Mouse (Mus musculus): ENCODE measurements at regions not wholly inside any gene's neighbourhood (a gene's known extent, or its start where the extent isn't known, plus 50 kb on each side); places are given as distances from the start of the nearest gene placed in this dataset.

DNA sequence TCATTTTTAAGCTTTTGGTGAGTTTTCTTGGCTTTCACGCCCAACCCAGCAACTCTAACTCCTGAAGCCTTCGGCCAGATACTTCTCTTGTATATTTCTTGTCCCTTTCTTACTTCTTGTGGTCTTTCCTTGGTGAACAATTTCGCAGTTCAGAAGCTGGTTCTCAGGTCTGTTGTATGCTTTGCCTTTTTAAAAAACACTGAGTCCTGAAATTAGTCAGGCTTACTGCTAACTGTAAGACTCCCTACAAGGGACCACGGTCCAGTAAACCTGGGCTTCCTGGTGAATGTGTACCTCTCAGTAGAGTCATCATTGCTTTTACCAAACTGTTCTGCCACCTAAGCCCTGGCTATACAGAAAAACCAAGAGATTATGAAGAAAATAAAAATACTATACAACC lies 81.3 kb upstream of the Olig3 start:
- H3K4me1 ChIP-seq (ENCODE audit: control insufficient read depth, insufficient read depth, low read length): no peaks in the 10 kb centered on the region
- no peak for ATAC-seq (ENCODE audit: insufficient number of reproducible peaks, insufficient read depth, low FRiP score, low read depth)
- H3K9ac ChIP-seq (replicated peaks; ENCODE audit: low read depth, low read length): no peak overlapping the region
- H3K27me3 ChIP-seq (ENCODE audit: control insufficient read depth, insufficient read depth, low read length): no peaks in the 10 kb centered on the region
- H3K27ac ChIP-seq (ENCODE audit: low read length): no peak overlapping the region
- H3K4me2 ChIP-seq (replicated peaks; ENCODE audit: low read depth, low read length): no peak overlapping the region
- H3K36me3 ChIP-seq (ENCODE audit: control insufficient read depth, insufficient read depth, low read length): no peaks in the 10 kb centered on the region
- no peak overlapping the region for H3K4me3 ChIP-seq (ENCODE audit: low read depth, low read length)
- 91% methylated on average over 4 of the region's 4 CpGs for WGBS
- no peaks in the 10 kb centered on the region for H3K9me3 ChIP-seq (ENCODE audit: control insufficient read depth, low read depth, low read length)

DNA sequence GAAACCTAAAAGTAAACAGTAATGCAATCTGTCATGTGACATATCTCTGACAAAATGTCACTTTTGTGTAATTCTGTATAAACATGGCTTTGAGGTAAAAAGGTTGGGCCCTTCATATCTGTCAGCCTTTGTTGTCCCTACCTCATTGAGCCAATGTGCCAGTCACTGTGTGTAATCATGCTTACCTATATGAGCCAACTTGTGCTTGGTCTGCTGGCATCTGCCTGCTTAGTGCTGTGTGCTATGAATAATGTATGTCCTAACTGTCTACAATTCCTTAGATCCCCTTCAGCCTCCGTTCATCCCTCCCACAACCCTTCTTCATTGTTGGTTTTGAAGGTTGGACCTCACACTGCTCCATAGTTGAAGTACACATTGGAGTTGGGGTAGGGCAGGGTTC lies 86.9 kb upstream of the Olig3 start:
- H3K36me3 ChIP-seq (ENCODE audit: control insufficient read depth, insufficient read depth, low read length): no peaks in the 10 kb centered on the region
- 73% methylated on average over 1 of the region's 1 CpGs for WGBS
- ATAC-seq (ENCODE audit: insufficient number of reproducible peaks, insufficient read depth, low FRiP score, low read depth): no peak
- H3K27me3 ChIP-seq (ENCODE audit: control insufficient read depth, insufficient read depth, low read length): no peaks in the 10 kb centered on the region
- no peaks in the 10 kb centered on the region for H3K9me3 ChIP-seq (ENCODE audit: control insufficient read depth, low read depth, low read length)
- no peak overlapping the region for H3K27ac ChIP-seq (ENCODE audit: low read length)
- H3K4me3 ChIP-seq (ENCODE audit: low read depth, low read length): no peak overlapping the region
- no peak overlapping the region for H3K4me2 ChIP-seq (replicated peaks; ENCODE audit: low read depth, low read length)
- no peaks in the 10 kb centered on the region for H3K4me1 ChIP-seq (ENCODE audit: control insufficient read depth, insufficient read depth, low read length)
- H3K9ac ChIP-seq (replicated peaks; ENCODE audit: low read depth, low read length): no peak overlapping the region

DNA sequence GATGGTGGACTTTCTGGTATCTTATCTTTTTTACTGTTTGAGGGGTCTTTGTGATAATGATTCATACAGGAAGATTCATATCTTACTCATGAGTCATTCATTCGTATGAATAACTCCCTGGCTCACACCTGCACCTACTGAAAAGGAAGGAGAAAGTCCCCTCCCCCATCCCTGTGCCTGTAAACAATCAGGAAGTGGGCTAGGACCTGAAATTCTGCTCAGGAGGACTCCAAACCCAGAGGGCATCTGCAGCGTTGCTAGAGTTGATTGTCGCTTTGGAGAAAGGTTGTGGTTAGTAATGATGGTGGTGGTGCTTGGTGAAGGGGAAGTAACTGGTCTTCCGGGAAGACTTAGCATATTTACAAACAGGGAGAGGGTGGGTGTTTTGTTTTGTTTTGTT lies 88.3 kb upstream of the Olig3 start:
- Histone ChIP-seq H3K4me3 (ENCODE audit: low read depth, low read length) (no peak overlapping the region), H3K9ac (replicated peaks; ENCODE audit: low read depth, low read length) (no peak overlapping the region), H3K27me3 (ENCODE audit: control insufficient read depth, insufficient read depth, low read length) (no peaks in the 10 kb centered on the region), H3K4me2 (replicated peaks; ENCODE audit: low read depth, low read length) (no peak overlapping the region), H3K36me3 (ENCODE audit: control insufficient read depth, insufficient read depth, low read length) (no peaks in the 10 kb centered on the region), H3K9me3 (ENCODE audit: control insufficient read depth, low read depth, low read length) (no peaks in the 10 kb centered on the region), H3K4me1 (ENCODE audit: control insufficient read depth, insufficient read depth, low read length) (no peaks in the 10 kb centered on the region), H3K27ac (ENCODE audit: low read length) (no peak overlapping the region)
- no peak for ATAC-seq (ENCODE audit: insufficient number of reproducible peaks, insufficient read depth, low FRiP score, low read depth)
- 67% methylated on average over 4 of the region's 4 CpGs for WGBS

DNA sequence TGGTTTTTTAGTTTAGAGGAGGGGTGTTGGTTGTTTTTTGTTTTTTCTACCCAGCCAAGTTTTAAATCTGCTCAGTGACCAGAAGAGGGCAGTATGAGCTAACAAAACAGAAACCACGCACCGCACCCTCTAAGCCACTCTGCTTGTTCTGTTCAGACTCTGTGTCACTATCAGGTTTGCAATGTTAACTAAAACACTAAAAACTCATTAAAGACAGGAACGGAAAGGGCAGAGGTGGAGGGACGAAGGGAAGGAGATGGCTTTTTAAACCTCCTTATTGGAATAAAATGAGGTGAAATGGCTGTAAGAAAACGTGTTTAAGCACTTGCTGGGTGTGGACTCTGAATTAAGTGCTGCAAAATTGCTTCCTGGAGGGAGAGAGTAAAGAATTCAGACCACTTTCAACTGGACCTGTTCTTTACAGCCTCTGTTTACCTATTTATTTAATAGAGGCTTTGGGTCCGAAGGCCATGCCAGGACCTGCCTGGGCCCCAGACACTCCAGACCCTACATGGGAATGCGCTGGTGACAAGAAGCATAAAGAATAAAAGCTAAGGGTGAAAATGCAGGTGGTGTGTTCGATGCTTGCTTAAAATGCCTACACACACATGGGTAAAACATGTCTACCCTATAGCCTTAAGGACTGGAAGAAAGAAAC lies 116.1 kb upstream of the Olig3 start:
- no peak overlapping the region for H3K27ac ChIP-seq (ENCODE audit: low read length)
- H3K36me3 ChIP-seq (ENCODE audit: control insufficient read depth, insufficient read depth, low read length): no peaks in the 10 kb centered on the region
- no peaks in the 10 kb centered on the region for H3K4me1 ChIP-seq (ENCODE audit: control insufficient read depth, insufficient read depth, low read length)
- H3K4me3 ChIP-seq (ENCODE audit: low read depth, low read length): no peak overlapping the region
- ATAC-seq (ENCODE audit: insufficient number of reproducible peaks, insufficient read depth, low FRiP score, low read depth): no peak
- 31% methylated on average over 8 of the region's 8 CpGs for WGBS
- H3K9ac ChIP-seq (replicated peaks; ENCODE audit: low read depth, low read length): no peak overlapping the region
- H3K4me2 ChIP-seq (replicated peaks; ENCODE audit: low read depth, low read length): no peak overlapping the region
- H3K9me3 ChIP-seq (ENCODE audit: control insufficient read depth, low read depth, low read length): no peaks in the 10 kb centered on the region
- H3K27me3 ChIP-seq (ENCODE audit: control insufficient read depth, insufficient read depth, low read length): no peaks in the 10 kb centered on the region

DNA sequence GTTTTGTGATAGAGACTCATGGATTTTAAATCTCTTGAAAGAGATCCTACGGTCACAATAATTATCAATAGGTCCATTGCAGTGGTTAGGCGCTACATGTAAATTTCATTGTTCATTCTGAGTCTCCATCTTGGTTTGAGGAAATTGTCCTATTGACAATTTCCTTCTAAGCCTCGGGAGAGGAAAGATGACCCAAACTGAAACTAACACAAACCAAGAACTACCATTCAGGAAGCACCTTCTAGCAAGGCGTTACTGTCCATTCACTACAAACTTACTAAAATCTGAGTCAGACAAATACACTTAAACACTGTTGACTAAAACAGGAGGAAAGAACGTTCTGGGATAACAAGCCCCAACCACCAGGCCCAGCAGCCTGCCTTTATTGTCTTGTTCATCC lies 140.1 kb upstream of the Olig3 start:
- no peaks in the 10 kb centered on the region for H3K9me3 ChIP-seq (ENCODE audit: control insufficient read depth, low read depth, low read length)
- no peak overlapping the region for H3K4me2 ChIP-seq (replicated peaks; ENCODE audit: low read depth, low read length)
- H3K4me1 ChIP-seq (ENCODE audit: control insufficient read depth, insufficient read depth, low read length): no peaks in the 10 kb centered on the region
- no peak overlapping the region for H3K27ac ChIP-seq (ENCODE audit: low read length)
- no peak overlapping the region for H3K9ac ChIP-seq (replicated peaks; ENCODE audit: low read depth, low read length)
- H3K4me3 ChIP-seq (ENCODE audit: low read depth, low read length): no peak overlapping the region
- no peaks in the 10 kb centered on the region for H3K27me3 ChIP-seq (ENCODE audit: control insufficient read depth, insufficient read depth, low read length)
- ATAC-seq (ENCODE audit: insufficient number of reproducible peaks, insufficient read depth, low FRiP score, low read depth): no peak
- WGBS: 83% methylated on average over 5 of the region's 5 CpGs
- no peaks in the 10 kb centered on the region for H3K36me3 ChIP-seq (ENCODE audit: control insufficient read depth, insufficient read depth, low read length)

DNA sequence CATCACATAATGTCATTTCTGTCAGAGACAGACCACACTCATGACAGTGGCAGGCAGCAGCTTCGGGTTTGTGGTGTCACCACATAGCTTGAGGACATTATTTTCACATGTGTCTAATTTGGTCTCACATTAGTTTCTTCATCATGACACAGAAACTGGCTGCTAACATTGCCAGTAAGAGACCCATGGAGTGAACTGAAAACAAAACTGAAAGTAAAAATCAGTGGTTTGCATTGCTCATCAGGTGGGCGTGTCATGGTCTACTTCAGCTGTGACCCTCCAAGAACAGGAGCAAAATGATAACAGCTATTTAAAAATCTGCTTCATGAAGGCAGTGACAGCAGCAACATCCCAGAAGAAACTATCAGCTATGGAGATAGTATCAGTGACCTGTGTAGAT lies 146.6 kb upstream of the Olig3 start:
- H3K4me1 ChIP-seq (ENCODE audit: control insufficient read depth, insufficient read depth, low read length): no peaks in the 10 kb centered on the region
- 88% methylated on average over 2 of the region's 2 CpGs for WGBS
- no peak for ATAC-seq (ENCODE audit: insufficient number of reproducible peaks, insufficient read depth, low FRiP score, low read depth)
- H3K36me3 ChIP-seq (ENCODE audit: control insufficient read depth, insufficient read depth, low read length): no peaks in the 10 kb centered on the region
- no peaks in the 10 kb centered on the region for H3K27me3 ChIP-seq (ENCODE audit: control insufficient read depth, insufficient read depth, low read length)
- no peak overlapping the region for H3K4me3 ChIP-seq (ENCODE audit: low read depth, low read length)
- no peaks in the 10 kb centered on the region for H3K9me3 ChIP-seq (ENCODE audit: control insufficient read depth, low read depth, low read length)
- H3K9ac ChIP-seq (replicated peaks; ENCODE audit: low read depth, low read length): no peak overlapping the region
- H3K27ac ChIP-seq (ENCODE audit: low read length): no peak overlapping the region
- no peak overlapping the region for H3K4me2 ChIP-seq (replicated peaks; ENCODE audit: low read depth, low read length)

DNA sequence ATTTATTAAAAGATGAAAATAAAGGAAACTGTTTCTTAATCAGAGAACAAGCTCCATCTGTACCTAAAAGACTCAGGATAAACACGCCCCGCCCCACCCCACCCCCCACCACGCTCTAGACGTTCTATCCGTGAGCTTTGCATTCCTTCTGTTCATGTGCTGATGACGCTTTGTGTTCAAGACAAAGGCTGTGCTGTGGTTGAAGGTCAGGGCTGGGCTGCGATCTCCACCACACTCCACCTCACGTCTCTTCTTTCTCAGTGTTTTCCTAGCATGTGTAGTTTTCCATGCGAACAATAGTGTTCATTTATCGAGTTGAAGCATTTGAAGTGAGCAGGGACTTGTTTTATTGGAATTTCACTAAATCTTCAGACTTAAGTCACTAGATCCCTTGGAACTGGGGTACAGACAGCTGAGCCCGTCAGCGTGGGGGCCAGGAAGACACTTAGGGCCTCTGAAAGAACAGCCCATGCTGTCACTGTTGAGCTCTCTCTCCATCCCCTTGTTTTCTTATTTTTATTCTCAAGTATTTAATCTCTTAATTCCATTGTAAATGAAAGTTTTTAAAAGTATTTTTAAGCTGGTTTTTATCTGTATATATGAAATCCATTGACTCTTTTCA lies 148.1 kb upstream of the Olig3 start:
- H3K4me2 ChIP-seq (replicated peaks; ENCODE audit: low read depth, low read length): no peak overlapping the region
- no peaks in the 10 kb centered on the region for H3K9me3 ChIP-seq (ENCODE audit: control insufficient read depth, low read depth, low read length)
- H3K9ac ChIP-seq (replicated peaks; ENCODE audit: low read depth, low read length): no peak overlapping the region
- no peaks in the 10 kb centered on the region for H3K36me3 ChIP-seq (ENCODE audit: control insufficient read depth, insufficient read depth, low read length)
- no peak overlapping the region for H3K27ac ChIP-seq (ENCODE audit: low read length)
- no peaks in the 10 kb centered on the region for H3K27me3 ChIP-seq (ENCODE audit: control insufficient read depth, insufficient read depth, low read length)
- no peaks in the 10 kb centered on the region for H3K4me1 ChIP-seq (ENCODE audit: control insufficient read depth, insufficient read depth, low read length)
- ATAC-seq (ENCODE audit: insufficient number of reproducible peaks, insufficient read depth, low FRiP score, low read depth): no peak
- H3K4me3 ChIP-seq (ENCODE audit: low read depth, low read length): no peak overlapping the region
- 24% methylated on average over 12 of the region's 12 CpGs for WGBS

DNA sequence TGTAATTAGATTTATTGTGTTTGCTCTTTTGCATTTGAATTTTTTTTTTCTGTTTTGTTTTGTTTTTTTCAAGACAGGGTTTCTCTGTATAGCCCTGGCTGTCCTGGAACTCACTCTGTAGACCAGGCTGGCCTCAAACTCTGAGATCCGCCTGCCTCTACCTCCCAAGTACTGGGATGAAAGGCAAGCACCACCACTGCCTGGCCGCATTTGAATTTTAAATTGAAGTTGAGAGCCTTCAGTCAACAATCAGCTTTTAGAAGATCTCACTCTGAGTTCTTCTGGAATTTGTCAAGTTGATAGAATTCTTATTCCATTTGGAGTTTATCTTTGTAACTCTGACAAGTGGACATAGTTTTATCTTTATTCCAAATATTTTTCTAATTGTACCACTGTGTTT lies 148.8 kb upstream of the Olig3 start:
- H3K4me2 ChIP-seq (replicated peaks; ENCODE audit: low read depth, low read length): no peak overlapping the region
- WGBS: 75% methylated on average over 2 of the region's 2 CpGs
- no peak overlapping the region for H3K4me3 ChIP-seq (ENCODE audit: low read depth, low read length)
- no peak overlapping the region for H3K9ac ChIP-seq (replicated peaks; ENCODE audit: low read depth, low read length)
- H3K27me3 ChIP-seq (ENCODE audit: control insufficient read depth, insufficient read depth, low read length): no peaks in the 10 kb centered on the region
- no peaks in the 10 kb centered on the region for H3K9me3 ChIP-seq (ENCODE audit: control insufficient read depth, low read depth, low read length)
- no peak for ATAC-seq (ENCODE audit: insufficient number of reproducible peaks, insufficient read depth, low FRiP score, low read depth)
- H3K4me1 ChIP-seq (ENCODE audit: control insufficient read depth, insufficient read depth, low read length): no peaks in the 10 kb centered on the region
- no peak overlapping the region for H3K27ac ChIP-seq (ENCODE audit: low read length)
- H3K36me3 ChIP-seq (ENCODE audit: control insufficient read depth, insufficient read depth, low read length): no peaks in the 10 kb centered on the region

DNA sequence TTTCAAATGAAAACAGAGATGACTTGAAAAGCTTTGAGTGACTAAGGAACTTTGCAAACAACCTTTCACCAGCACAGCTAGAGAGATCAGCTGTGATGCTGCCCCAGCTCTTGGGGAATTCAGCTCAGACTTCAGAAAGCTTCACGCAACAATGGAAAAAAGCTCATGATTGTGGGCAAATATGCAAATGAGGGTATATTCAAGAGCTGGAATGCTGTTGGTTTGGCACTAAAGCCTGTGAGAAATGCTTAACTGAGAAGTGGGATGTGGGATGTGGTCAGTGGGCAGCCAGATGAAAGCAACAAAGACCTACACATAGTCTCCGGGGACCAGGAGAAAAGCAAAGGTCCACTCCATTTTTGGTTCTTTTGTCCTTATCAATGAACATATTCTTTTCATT lies 156.0 kb upstream of the Olig3 start:
- Histone ChIP-seq H3K4me3 (ENCODE audit: low read depth, low read length) (no peak overlapping the region), H3K27me3 (ENCODE audit: control insufficient read depth, insufficient read depth, low read length) (no peaks in the 10 kb centered on the region), H3K27ac (ENCODE audit: low read length) (no peak overlapping the region), H3K9ac (replicated peaks; ENCODE audit: low read depth, low read length) (no peak overlapping the region), H3K4me2 (replicated peaks; ENCODE audit: low read depth, low read length) (no peak overlapping the region), H3K4me1 (ENCODE audit: control insufficient read depth, insufficient read depth, low read length) (no peaks in the 10 kb centered on the region), H3K36me3 (ENCODE audit: control insufficient read depth, insufficient read depth, low read length) (no peaks in the 10 kb centered on the region), H3K9me3 (ENCODE audit: control insufficient read depth, low read depth, low read length) (no peaks in the 10 kb centered on the region)
- ATAC-seq (ENCODE audit: insufficient number of reproducible peaks, insufficient read depth, low FRiP score, low read depth): no peak
- 96% methylated on average over 2 of the region's 2 CpGs for WGBS

Data from stomach, embryonic 14.5 days (tissue).